Mouse (Mus musculus) liver, embryonic 13.5 days (tissue): ENCODE data around the gene Hsd17b7. TPM values are rescaled to one million over a fixed set of nuclear protein-coding genes. Genes with fewer than 3 reads are reported as not detected.
"Not testable (repeated sequence)": the region's sequence is repeated elsewhere in the genome, so short reads cannot be mapped to it uniquely, and the experiment has no call there.

ENCODE experiments used
- ATAC-seq: fragments of 200-750 bp; cut with Nextera tagmentation; 2 replicates; pipeline ENCODE4 v1.8.0; 2017; ENCODE audit warnings: low read depth, mild to moderate bottlenecking, moderate number of reproducible peaks, moderate library complexity
- DNase-seq: peaks from one replicate; pipeline ENCODE4 v3.0.0; 2022
- H3K27ac ChIP-seq: fragments of 300-500 bp; sonication (generic); 2 replicates; pipeline ENCODE4 v1.5.1; 2015; ENCODE audit warnings: moderate library complexity, mild to moderate bottlenecking, inconsistent platforms
- H3K27me3 ChIP-seq: fragments of 300-500 bp; sonication (generic); 2 replicates; pipeline ENCODE4 v1.6.1; 2015; ENCODE audit warnings: mild to moderate bottlenecking, inconsistent platforms
- H3K36me3 ChIP-seq: fragments of 300-500 bp; sonication (generic); 2 replicates; pipeline ENCODE4 v1.6.1; 2015; ENCODE audit warnings: mild to moderate bottlenecking, inconsistent platforms
- H3K4me1 ChIP-seq: fragments of 300-500 bp; sonication (generic); replicated peaks from 2 replicates; pipeline ENCODE4 v1.6.1; 2015; ENCODE audit warnings: inconsistent platforms
- H3K4me2 ChIP-seq: fragments of 300-500 bp; sonication (generic); 2 replicates; pipeline ENCODE4 v1.6.1; 2015; ENCODE audit warnings: inconsistent platforms, mild to moderate bottlenecking, moderate library complexity
- H3K4me3 ChIP-seq: fragments of 300-500 bp; sonication (generic); replicated peaks from 2 replicates; pipeline ENCODE4 v1.5.1; 2015; ENCODE audit warnings: mild to moderate bottlenecking, inconsistent platforms
- H3K9ac ChIP-seq: fragments of 300-500 bp; sonication (generic); 2 replicates; pipeline ENCODE4 v1.6.1; 2015; ENCODE audit warnings: mild to moderate bottlenecking, inconsistent platforms
- H3K9me3 ChIP-seq: fragments of 300-500 bp; sonication (generic); replicated peaks from 2 replicates; pipeline ENCODE4 v1.6.1; 2016; ENCODE audit warnings: inconsistent platforms
- WGBS: fragments of 180-500 bp; shearing (Covaris S2); methylation state at CpG from one replicate; pipeline ENCODE4 v1.1.7; 2015; ENCODE audit not compliant: insufficient replicate concordance; 5-methylcytosine and 5-hydroxymethylcytosine counted together
- polyA plus RNA-seq: library from polyadenylated mRNA; unstranded; fragments of >200 nt; fragmentation: Nextera tagmentation; extraction: Ambion mirVana; gene quantifications from 2 replicates; pipeline ENCODE4 v1.2.1, GENCODE M21; 2015

The Hsd17b7 gene
- polyA plus RNA-seq = 12.4 and 14.1 TPM in 2 replicates

DNA sequence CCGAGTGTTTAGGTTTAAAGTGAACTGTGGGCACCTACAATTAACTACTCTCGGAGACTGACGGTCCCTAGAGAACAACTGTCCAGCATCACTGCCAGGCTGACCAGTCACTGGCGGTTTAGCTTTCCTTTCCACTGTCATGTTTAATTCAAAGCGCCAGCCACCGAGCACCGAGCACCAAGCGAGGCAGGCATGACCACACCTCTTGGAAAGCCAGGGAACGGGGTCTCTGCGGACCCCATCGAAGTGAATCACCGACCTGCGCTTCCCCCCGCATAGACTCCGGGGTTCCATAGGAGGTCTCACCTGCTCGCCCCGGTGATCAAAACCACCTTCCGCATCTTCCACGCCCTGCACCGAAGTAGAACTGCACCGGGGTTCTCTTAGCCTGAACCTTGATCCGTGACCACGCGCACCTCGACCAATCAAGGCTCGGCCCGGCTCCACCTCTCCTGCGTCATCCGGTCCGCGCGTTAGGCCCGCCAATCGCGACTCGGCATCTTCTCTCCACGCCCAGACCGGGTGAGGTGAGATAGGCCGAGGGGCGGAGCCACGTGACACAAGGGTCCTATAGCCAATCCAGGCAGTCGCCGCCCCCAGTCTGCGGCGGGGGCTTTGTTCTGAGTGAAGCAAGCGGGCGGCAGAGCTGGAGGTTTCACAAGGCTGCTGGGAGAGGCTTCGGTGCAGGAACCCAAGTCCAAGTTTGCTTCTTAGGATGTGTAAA is at the start of gene Hsd17b7:
Gene Hsd17b7, minus strand, starts transcription at position 450 of the 724 bp plus-strand sequence.
- Histone ChIP-seq H3K27ac (peak within 1 kb of the TSS; percentile 66), H3K4me2 (peak within 1 kb of the TSS; percentile 88), H3K4me3 (peak within 1 kb of the TSS; percentile 66), H3K27me3 (no peaks in the 10 kb centered on the region), H3K9ac (peak within 1 kb of the TSS; percentile 69), H3K4me1 (peaks cover 17% of the 10 kb centered on the region), H3K9me3 (no peaks in the 10 kb centered on the region), H3K36me3 (peaks cover 11% of the 10 kb centered on the region; the same call in 1 of the 2 replicates)
- under 1% methylated on average over 48 of the region's 48 CpGs for WGBS
- ATAC-seq (peak; percentile 100), DNase-seq (peak; percentile 97)

DNA sequence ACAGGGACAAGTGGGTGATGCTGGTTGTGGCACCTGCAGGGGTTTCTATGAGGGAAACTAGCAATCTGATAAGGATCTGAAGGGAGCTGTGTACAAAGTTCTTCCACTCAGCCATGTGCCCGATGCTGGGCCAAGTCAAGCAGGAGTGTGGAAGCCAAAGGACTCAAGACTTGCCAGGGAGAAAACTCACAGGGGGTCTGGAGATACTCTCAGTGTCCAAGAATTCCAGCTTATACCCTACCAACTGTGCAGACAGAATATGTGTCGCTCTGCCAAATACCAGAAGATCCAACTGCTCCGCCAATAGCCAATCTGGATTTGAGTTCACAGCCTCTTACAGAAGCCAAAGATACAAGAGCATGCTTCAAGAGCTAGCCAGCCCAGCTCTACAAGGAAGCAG is 45.7 kb upstream of the Hsd17b7 start:
- no peak overlapping the region for H3K4me3 ChIP-seq
- H3K4me2 ChIP-seq = no peak overlapping the region
- H3K4me1 ChIP-seq = no peaks in the 10 kb centered on the region
- no peak overlapping the region for H3K27ac ChIP-seq
- no peak for DNase-seq
- no peak overlapping the region for H3K9ac ChIP-seq
- no peaks in the 10 kb centered on the region for H3K36me3 ChIP-seq
- H3K9me3 ChIP-seq = peaks cover 39% of the 10 kb centered on the region
- 71% methylated on average over 3 of the region's 3 CpGs for WGBS
- no peaks in the 10 kb centered on the region for H3K27me3 ChIP-seq
- ATAC-seq = no peak

DNA sequence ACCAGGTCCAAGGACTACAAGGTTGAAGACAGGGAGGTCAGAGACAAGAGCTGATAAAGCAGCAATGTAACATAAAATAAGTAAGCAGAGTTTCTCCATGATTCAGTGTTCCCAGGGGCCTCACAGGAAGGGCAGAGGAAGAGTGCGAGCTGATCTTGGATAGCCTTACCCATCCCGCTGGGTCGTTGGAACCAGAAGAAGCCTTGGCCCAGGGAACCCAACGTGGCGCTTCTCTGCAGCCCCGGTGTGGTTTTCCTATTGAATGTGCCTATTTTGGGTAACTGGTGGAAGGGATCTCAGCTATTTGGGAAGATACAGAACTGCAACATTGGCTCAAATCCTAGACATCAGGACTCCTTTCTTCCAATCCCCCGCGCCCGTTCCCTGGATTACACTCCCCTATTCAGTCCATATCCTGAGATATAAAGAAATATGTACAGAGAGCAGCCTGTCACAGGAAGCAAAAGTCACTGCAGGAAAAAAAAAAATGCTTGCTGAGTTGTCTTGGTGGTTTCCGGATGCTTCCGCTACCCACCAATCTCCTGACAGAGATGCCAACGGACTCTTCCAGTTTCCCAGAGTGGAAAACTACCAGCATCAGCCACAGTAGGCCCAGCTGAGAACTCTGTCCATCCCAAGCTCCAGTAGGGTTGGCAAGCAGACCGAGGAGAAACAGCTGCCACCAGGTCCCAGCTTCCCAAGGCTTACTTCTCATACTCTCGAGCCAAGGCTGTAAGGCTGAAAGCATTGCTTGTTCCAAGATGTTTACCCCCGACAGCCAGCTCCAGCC is 41.9 kb upstream of the Hsd17b7 start:
- Histone ChIP-seq H3K9ac (no peak overlapping the region), H3K27me3 (no peaks in the 10 kb centered on the region), H3K27ac (no peak overlapping the region), H3K4me1 (no peaks in the 10 kb centered on the region), H3K9me3 (peaks cover 6% of the 10 kb centered on the region), H3K4me2 (no peak overlapping the region), H3K36me3 (no peaks in the 10 kb centered on the region), H3K4me3 (no peak overlapping the region)
- ATAC-seq = no peak
- WGBS = 77% methylated on average over 15 of the region's 15 CpGs
- DNase-seq = no peak

DNA sequence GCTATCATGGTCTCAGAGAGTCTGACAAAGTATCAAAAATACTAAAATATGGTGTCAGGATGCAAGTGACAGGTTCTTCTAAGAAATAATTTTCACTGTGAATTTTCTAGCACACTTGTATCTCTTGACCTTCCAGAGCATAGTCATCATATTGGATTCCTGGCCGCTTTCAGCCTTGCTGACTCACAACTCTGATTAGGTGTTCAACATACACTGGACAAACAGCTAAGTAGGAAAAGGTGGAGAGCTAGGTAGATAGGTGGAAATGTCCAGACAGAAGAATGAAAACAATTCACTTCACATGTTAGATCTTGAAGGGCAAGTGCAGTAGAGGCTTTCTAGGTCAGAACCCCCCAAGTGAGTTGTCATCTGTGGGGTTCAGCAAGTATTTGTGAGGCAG is 40.3 kb upstream of the Hsd17b7 start:
- Histone ChIP-seq H3K4me1 (no peaks in the 10 kb centered on the region), H3K27me3 (no peaks in the 10 kb centered on the region), H3K9ac (no peak overlapping the region), H3K9me3 (no peaks in the 10 kb centered on the region), H3K27ac (no peak overlapping the region), H3K4me2 (no peak overlapping the region), H3K4me3 (no peak overlapping the region), H3K36me3 (no peaks in the 10 kb centered on the region)
- DNase-seq = no peak
- ATAC-seq = no peak
- WGBS = 80% methylated on average over 1 of the region's 1 CpGs

DNA sequence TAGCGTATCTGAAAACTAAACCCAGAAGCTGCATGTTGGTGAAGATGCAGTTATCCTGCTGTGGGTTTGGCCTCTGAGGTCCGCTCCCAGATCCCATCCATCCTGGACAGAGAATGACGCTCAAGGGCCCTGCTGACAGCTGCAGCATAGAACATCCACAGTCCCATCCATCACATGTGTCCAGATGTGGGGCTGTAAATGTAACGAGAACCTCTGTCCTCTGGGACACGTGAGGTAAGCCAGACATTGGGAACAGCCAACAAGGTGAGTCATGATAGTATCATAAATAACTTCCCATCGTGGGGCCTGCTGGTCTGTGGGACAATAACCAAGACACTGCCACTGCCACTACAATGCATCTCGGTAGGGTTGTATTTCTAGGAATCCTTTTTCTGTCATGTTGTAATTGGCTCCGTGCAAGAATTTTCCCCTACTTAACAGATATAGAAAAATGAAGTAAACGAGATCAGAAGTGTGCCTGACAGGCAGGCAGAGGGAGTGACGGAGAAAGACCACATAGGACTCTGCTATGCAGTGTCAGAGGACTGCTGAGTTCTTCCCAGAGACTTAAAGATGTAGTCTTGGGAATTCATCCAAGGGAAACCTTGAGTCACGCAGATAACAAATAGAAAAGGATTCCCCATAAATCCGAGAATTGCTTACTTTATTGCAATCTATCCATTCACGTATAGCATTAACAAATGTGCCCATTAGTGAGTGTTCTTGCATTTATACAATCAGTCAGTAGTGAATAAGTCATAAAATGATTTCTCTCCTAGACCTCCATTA is 39.6 kb upstream of the Hsd17b7 start:
- no peaks in the 10 kb centered on the region for H3K27me3 ChIP-seq
- DNase-seq (no peak), ATAC-seq (no peak)
- no peaks in the 10 kb centered on the region for H3K36me3 ChIP-seq
- H3K9me3 ChIP-seq = no peaks in the 10 kb centered on the region
- no peak overlapping the region for H3K9ac ChIP-seq
- no peak overlapping the region for H3K4me2 ChIP-seq
- no peak overlapping the region for H3K27ac ChIP-seq
- no peaks in the 10 kb centered on the region for H3K4me1 ChIP-seq
- no peak overlapping the region for H3K4me3 ChIP-seq
- WGBS = 61% methylated on average over 13 of the region's 13 CpGs

DNA sequence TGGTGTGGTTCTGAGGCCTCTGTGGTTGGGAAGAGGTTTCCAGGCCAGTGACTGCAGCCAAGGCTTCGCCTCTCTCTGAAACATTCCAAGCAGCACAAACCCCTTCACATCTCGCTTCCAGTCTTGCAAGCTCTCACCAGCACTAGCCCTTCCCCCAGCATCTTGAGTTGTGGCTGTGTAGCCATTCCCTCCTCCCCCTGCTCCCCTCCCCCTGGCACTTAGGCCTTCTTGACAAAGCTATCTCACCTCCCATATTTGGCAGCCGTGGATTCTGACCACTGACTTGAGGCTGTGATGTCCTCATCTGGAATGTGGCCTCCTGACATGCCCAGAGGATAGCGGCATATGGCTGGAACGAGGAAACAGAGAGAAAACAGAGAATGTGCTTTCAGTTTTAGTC is 37.5 kb upstream of the Hsd17b7 start:
- ATAC-seq (no peak), DNase-seq (no peak)
- WGBS = 47% methylated on average over 5 of the region's 5 CpGs
- no peaks in the 10 kb centered on the region for H3K27me3 ChIP-seq
- no peak overlapping the region for H3K4me3 ChIP-seq
- H3K4me1 ChIP-seq = no peaks in the 10 kb centered on the region
- no peak overlapping the region for H3K9ac ChIP-seq
- H3K36me3 ChIP-seq = no peaks in the 10 kb centered on the region
- no peak overlapping the region for H3K27ac ChIP-seq
- no peaks in the 10 kb centered on the region for H3K9me3 ChIP-seq
- no peak overlapping the region for H3K4me2 ChIP-seq

DNA sequence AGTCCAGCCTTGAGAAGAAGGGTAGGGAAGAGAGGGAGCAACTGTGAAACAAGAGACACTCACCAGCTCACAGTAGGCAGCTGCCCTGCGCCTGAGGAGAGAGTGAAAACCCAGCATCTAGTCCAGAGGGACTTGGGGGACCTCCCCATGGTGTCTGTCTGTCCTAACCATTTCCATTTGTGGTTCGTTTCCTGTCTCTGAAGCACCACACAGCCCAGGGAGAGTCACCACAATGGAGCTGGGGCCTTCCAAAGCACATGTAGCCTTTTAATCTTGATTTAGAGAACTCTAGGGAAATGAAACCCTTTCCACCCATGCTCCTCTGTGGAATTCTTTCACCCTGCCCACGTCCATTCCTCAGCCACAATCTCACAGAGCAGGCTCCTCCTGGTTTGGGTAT is 36.3 kb upstream of the Hsd17b7 start:
- Histone ChIP-seq H3K9me3 (no peaks in the 10 kb centered on the region), H3K4me2 (no peak overlapping the region), H3K4me1 (no peaks in the 10 kb centered on the region), H3K9ac (no peak overlapping the region), H3K27ac (no peak overlapping the region), H3K27me3 (no peaks in the 10 kb centered on the region), H3K36me3 (no peaks in the 10 kb centered on the region), H3K4me3 (no peak overlapping the region)
- 40% methylated on average over 3 of the region's 3 CpGs for whole genome bisulfite sequencing
- ATAC-seq (no peak), DNase-seq (no peak)

DNA sequence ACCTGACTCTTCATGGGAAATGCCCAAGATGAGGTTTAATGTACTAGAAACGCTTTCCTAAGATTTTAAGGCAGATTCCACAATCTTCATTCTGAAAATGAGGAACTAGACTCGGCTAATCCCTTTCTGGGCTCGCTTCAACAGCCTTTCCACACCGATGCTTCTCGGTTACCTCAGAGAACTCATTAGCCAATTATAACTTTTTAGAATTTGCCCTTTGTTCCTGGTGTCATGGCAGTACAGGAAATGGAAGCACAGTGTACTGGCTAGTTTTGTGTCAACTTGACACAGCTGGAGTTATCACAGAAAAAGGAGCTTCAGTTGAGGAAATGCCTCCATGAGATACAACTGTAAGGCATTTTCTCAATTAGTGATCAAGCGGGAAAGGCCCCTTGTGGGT is 24.9 kb upstream of the Hsd17b7 start:
- H3K4me2 ChIP-seq, DNase-seq, H3K9ac ChIP-seq, H3K27me3 ChIP-seq, ATAC-seq, H3K9me3 ChIP-seq, H3K36me3 ChIP-seq, H3K4me1 ChIP-seq, H3K27ac ChIP-seq, H3K4me3 ChIP-seq: not testable (repeated sequence)
- 68% methylated on average over 6 of the region's 6 CpGs for WGBS

GRCm38 (mm10) chr1:169986166-169986565 is 17.1 kb upstream of the Hsd17b7 start:
- 0 out of 2 replicates have a peak, but pooled peaks cover 4% of the 10 kb centered on the region for H3K9me3 ChIP-seq
- WGBS = 41% methylated on average over 1 of the region's 1 CpGs
- H3K9ac ChIP-seq = no peak overlapping the region
- H3K27ac ChIP-seq = no peak overlapping the region
- no peak for DNase-seq
- H3K4me3 ChIP-seq = no peak overlapping the region
- no peak overlapping the region for H3K4me2 ChIP-seq
- H3K36me3 ChIP-seq = no peaks in the 10 kb centered on the region
- ATAC-seq = no peak
- no peaks in the 10 kb centered on the region for H3K27me3 ChIP-seq
- H3K4me1 ChIP-seq = no peaks in the 10 kb centered on the region

- Histone ChIP-seq H3K36me3 (no peaks in the 10 kb centered on the region), H3K4me2 (no peak overlapping the region), H3K4me1 (no peaks in the 10 kb centered on the region), H3K27me3 (no peaks in the 10 kb centered on the region), H3K9me3 (no peaks in the 10 kb centered on the region), H3K4me3 (no peak overlapping the region), H3K9ac (no peak overlapping the region), H3K27ac (no peak overlapping the region)
- no peak for ATAC-seq
- DNase-seq = no peak
- WGBS = 57% methylated on average over 4 of the region's 4 CpGs
Measured at GRCm38 (mm10) chr1:169977621-169978020, 8.6 kb upstream of the Hsd17b7 start.

DNA sequence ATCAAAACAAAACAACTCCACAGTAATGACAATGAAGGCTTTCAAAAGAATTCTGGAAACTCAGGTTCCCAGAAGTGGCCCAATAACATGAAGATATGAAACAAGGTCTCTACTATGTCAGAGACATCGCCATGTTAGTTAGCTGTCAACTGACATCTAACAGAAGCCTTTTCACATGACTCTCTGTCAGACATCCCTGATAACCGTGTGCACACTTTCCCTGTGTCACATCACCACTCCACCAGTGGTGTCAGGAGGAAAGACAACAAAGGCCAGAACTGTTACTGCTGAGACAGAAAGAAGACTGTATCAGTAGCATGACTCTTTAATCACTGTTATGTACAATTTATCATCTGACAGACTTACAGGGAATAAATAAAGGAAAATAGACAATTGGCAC is 3.0 kb upstream of the Hsd17b7 start:
- no peak for DNase-seq
- no peak for ATAC-seq

More for the DNA sequence above, 3.0 kb upstream of the Hsd17b7 start:
- Histone ChIP-seq H3K27me3 (no peaks in the 10 kb centered on the region), H3K9ac (no peak overlapping the region), H3K4me3 (no peak overlapping the region), H3K9me3 (no peaks in the 10 kb centered on the region), H3K4me1 (peaks cover 17% of the 10 kb centered on the region), H3K36me3 (no peaks in the 10 kb centered on the region), H3K4me2 (no peak overlapping the region), H3K27ac (no peak overlapping the region)
- 60% methylated on average over 2 of the region's 2 CpGs for WGBS
